Mouse (Mus musculus) liver, embryonic 12.5 days (tissue): ENCODE data around the gene Amd1. TPM values are rescaled to one million over a fixed set of nuclear protein-coding genes. Genes with fewer than 3 reads are reported as not detected.
A peak's percentile ranks its signal among the peaks of the same experiment; 100 is the strongest.

Experiments used
- ATAC-seq: fragments of 200-750 bp; cut with Nextera tagmentation; 2 replicates; pipeline ENCODE4 v1.8.0; 2017; ENCODE audit warnings: moderate number of reproducible peaks, mild to moderate bottlenecking, moderate library complexity
- H3K27ac ChIP-seq: fragments of 300-500 bp; sonication (generic); 2 replicates; pipeline ENCODE4 v1.5.1; 2016; ENCODE audit warnings: mild to moderate bottlenecking
- H3K27me3 ChIP-seq: fragments of 300-500 bp; sonication (generic); replicated peaks from 2 replicates; pipeline ENCODE4 v1.6.1; 2016; ENCODE audit warnings: mild to moderate bottlenecking, moderate library complexity
- H3K36me3 ChIP-seq: fragments of 300-500 bp; sonication (generic); 2 replicates; pipeline ENCODE4 v1.6.1; 2016; ENCODE audit warnings: mild to moderate bottlenecking, moderate library complexity
- H3K4me1 ChIP-seq: fragments of 300-500 bp; sonication (generic); 2 replicates; pipeline ENCODE4 v1.6.1; 2016
- H3K4me2 ChIP-seq: fragments of 300-500 bp; sonication (generic); 2 replicates; pipeline ENCODE4 v1.6.1; 2016; ENCODE audit warnings: mild to moderate bottlenecking, moderate library complexity
- H3K4me3 ChIP-seq: fragments of 300-500 bp; sonication (generic); 2 replicates; pipeline ENCODE4 v1.5.1; 2016; ENCODE audit warnings: mild to moderate bottlenecking, moderate library complexity
- H3K9ac ChIP-seq: fragments of 300-500 bp; sonication (generic); 2 replicates; pipeline ENCODE4 v1.6.1; 2016; ENCODE audit warnings: mild to moderate bottlenecking, moderate library complexity
- H3K9me3 ChIP-seq: fragments of 300-500 bp; sonication (generic); replicated peaks from 2 replicates; pipeline ENCODE4 v1.6.1; 2016; ENCODE audit warnings: mild to moderate bottlenecking, moderate library complexity
- WGBS: fragments of 180-500 bp; shearing (Covaris S2); methylation state at CpG from one replicate; pipeline ENCODE4 v1.1.7; 2016; ENCODE audit not compliant: insufficient replicate concordance; 5-methylcytosine and 5-hydroxymethylcytosine counted together
- polyA plus RNA-seq: library from polyadenylated mRNA; unstranded; fragments of >200 nt; fragmentation: Nextera tagmentation; extraction: Ambion mirVana; gene quantifications from 2 replicates; pipeline ENCODE4 v1.2.1, GENCODE M21; 2016

Amd1 gene
- polyA plus RNA-seq, 1 experiment from 2014 or later = 90.3 TPM

GRCm38 (mm10) chr10:40262200-40262599 is 39.8 kb downstream of the Amd1 start:
- no peak for ATAC-seq
- H3K4me3 ChIP-seq = no peak overlapping the region
- 80% methylated on average over 6 of the region's 6 CpGs for WGBS
- 0 out of 2 replicates have a peak, but pooled peaks cover 3% of the 10 kb centered on the region for H3K9me3 ChIP-seq
- H3K27me3 ChIP-seq = no peaks in the 10 kb centered on the region
- H3K4me1 ChIP-seq = peaks cover 21% of the 10 kb centered on the region
- no peak overlapping the region for H3K4me2 ChIP-seq
- H3K36me3 ChIP-seq = no peaks in the 10 kb centered on the region
- no peak overlapping the region for H3K9ac ChIP-seq
- H3K27ac ChIP-seq = no peak overlapping the region

- Histone ChIP-seq H3K27ac (no peak overlapping the region), H3K4me1 (peaks cover 31% of the 10 kb centered on the region), H3K4me2 (no peak overlapping the region), H3K9ac (no peak overlapping the region), H3K9me3 (0 out of 2 replicates have a peak, but pooled peaks cover 3% of the 10 kb centered on the region), H3K36me3 (0 out of 2 replicates have a peak, but pooled peaks cover 5% of the 10 kb centered on the region), H3K27me3 (no peaks in the 10 kb centered on the region), H3K4me3 (no peak overlapping the region)
- ATAC-seq = no peak
- 45% methylated on average over 5 of the region's 5 CpGs for WGBS
Measured at GRCm38 (mm10) chr10:40260305-40260704, 41.7 kb downstream of the Amd1 start.

GRCm38 (mm10) chr10:40259542-40259941 is 42.4 kb downstream of the Amd1 start:
- peak overlapping the region; percentile 94 for H3K27ac ChIP-seq
- 0 out of 2 replicates have a peak overlapping the region, but pooled peaks have one; percentile 86 for H3K4me3 ChIP-seq
- no peak overlapping the region for H3K9ac ChIP-seq

GRCm38 (mm10) chr10:40258976-40259375 is 43.0 kb downstream of the Amd1 start:
- Histone ChIP-seq H3K4me2 (peak overlapping the region; percentile 88), H3K36me3 (peaks cover 13% of the 10 kb centered on the region), H3K9ac (peak overlapping the region; percentile 85), H3K4me3 (peak overlapping the region; percentile 86; the same call in 1 of the 2 replicates), H3K9me3 (no peaks in the 10 kb centered on the region), H3K27ac (peak overlapping the region; percentile 94), H3K4me1 (peaks cover 31% of the 10 kb centered on the region), H3K27me3 (no peaks in the 10 kb centered on the region)
- no peak for ATAC-seq
- WGBS = under 1% methylated on average over 5 of the region's 5 CpGs

More at GRCm38 (mm10) chr10:40259542-40259941, 42.4 kb downstream of the Amd1 start:
- 9% methylated on average over 8 of the region's 8 CpGs for WGBS
- no peak for ATAC-seq
- H3K27me3 ChIP-seq = no peaks in the 10 kb centered on the region
- no peaks in the 10 kb centered on the region for H3K9me3 ChIP-seq
- H3K36me3 ChIP-seq = peaks cover 9% of the 10 kb centered on the region; the same call in 1 of the 2 replicates
- H3K4me1 ChIP-seq = peaks cover 31% of the 10 kb centered on the region
- H3K4me2 ChIP-seq = peak overlapping the region; percentile 88

- WGBS = under 1% methylated on average over 12 of the region's 12 CpGs
- Histone ChIP-seq H3K4me1 (peaks cover 31% of the 10 kb centered on the region), H3K27ac (peak overlapping the region; percentile 94), H3K9ac (peak overlapping the region; percentile 85), H3K9me3 (no peaks in the 10 kb centered on the region), H3K4me2 (peak overlapping the region; percentile 88), H3K27me3 (no peaks in the 10 kb centered on the region), H3K4me3 (peak overlapping the region; percentile 86), H3K36me3 (peaks cover 18% of the 10 kb centered on the region)
- peak; percentile 88 for ATAC-seq
Measured at GRCm38 (mm10) chr10:40258401-40258966, 43.5 kb downstream of the Amd1 start.

- Histone ChIP-seq H3K4me1 (peaks cover 31% of the 10 kb centered on the region), H3K9ac (peak within 1 kb of the TSS; percentile 85), H3K27me3 (no peaks in the 10 kb centered on the region), H3K9me3 (no peaks in the 10 kb centered on the region), H3K27ac (peak within 1 kb of the TSS; percentile 94), H3K4me3 (peak within 1 kb of the TSS; percentile 86), H3K4me2 (peak within 1 kb of the TSS; percentile 88), H3K36me3 (peaks cover 26% of the 10 kb centered on the region)
- ATAC-seq = peak; percentile 53
- under 1% methylated on average over 43 of the region's 43 CpGs for WGBS
Measured at GRCm38 (mm10) chr10:40257414-40258255, 44.4 kb downstream of the Amd1 start, which contains the start of gene Gtf3c6. TSS of gene Gtf3c6 (minus strand) at chr10:40258108.

GRCm38 (mm10) chr10:40256716-40257115 is 45.3 kb downstream of the Amd1 start:
- Histone ChIP-seq H3K9me3 (no peaks in the 10 kb centered on the region), H3K9ac (peak overlapping the region; percentile 85), H3K27ac (peak overlapping the region; percentile 94), H3K27me3 (no peaks in the 10 kb centered on the region), H3K36me3 (peaks cover 35% of the 10 kb centered on the region), H3K4me1 (peaks cover 31% of the 10 kb centered on the region), H3K4me3 (peak overlapping the region; percentile 86), H3K4me2 (peak overlapping the region; percentile 88)
- WGBS = 3% methylated on average over 5 of the region's 5 CpGs
- peak; percentile 64 for ATAC-seq

GRCm38 (mm10) chr10:40250969-40251368 is 51.0 kb downstream of the Amd1 start:
- 23% methylated on average over 6 of the region's 6 CpGs for WGBS
- Histone ChIP-seq H3K27ac (no peak overlapping the region), H3K9ac (no peak overlapping the region), H3K27me3 (no peaks in the 10 kb centered on the region), H3K4me1 (peaks cover 20% of the 10 kb centered on the region), H3K4me3 (no peak overlapping the region), H3K36me3 (peaks cover 76% of the 10 kb centered on the region), H3K4me2 (no peak overlapping the region), H3K9me3 (no peaks in the 10 kb centered on the region)
- ATAC-seq = no peak

GRCm38 (mm10) chr10:40249625-40250024 is 52.4 kb downstream of the Amd1 start:
- H3K9ac ChIP-seq = no peak overlapping the region
- no peak overlapping the region for H3K4me3 ChIP-seq
- H3K9me3 ChIP-seq = no peaks in the 10 kb centered on the region
- H3K27ac ChIP-seq = no peak overlapping the region
- no peaks in the 10 kb centered on the region for H3K27me3 ChIP-seq
- 84% methylated on average over 9 of the region's 9 CpGs for WGBS
- H3K36me3 ChIP-seq = peaks cover 72% of the 10 kb centered on the region
- H3K4me2 ChIP-seq = no peak overlapping the region
- peaks cover 30% of the 10 kb centered on the region for H3K4me1 ChIP-seq
- ATAC-seq = no peak

- Histone ChIP-seq H3K36me3 (peaks cover 74% of the 10 kb centered on the region), H3K4me3 (peak overlapping the region; percentile 87), H3K4me1 (peaks cover 35% of the 10 kb centered on the region), H3K27ac (peak overlapping the region; percentile 81), H3K9me3 (no peaks in the 10 kb centered on the region), H3K9ac (peak overlapping the region; percentile 80), H3K27me3 (no peaks in the 10 kb centered on the region), H3K4me2 (peak overlapping the region; percentile 80)
- 30% methylated on average over 11 of the region's 11 CpGs for WGBS
- 0 out of 2 replicates have a peak, but pooled peaks have one; percentile 10 for ATAC-seq
Measured at GRCm38 (mm10) chr10:40247166-40247716, 54.7 kb downstream of the Amd1 start.

- under 1% methylated on average over 54 of the region's 54 CpGs for WGBS
- peak within 1 kb of the TSS; percentile 80 for H3K4me2 ChIP-seq
- ATAC-seq = peak; percentile 88
- H3K27me3 ChIP-seq = no peaks in the 10 kb centered on the region
- H3K4me3 ChIP-seq = peak within 1 kb of the TSS; percentile 87
- H3K9ac ChIP-seq = peak within 1 kb of the TSS; percentile 80
- no peaks in the 10 kb centered on the region for H3K9me3 ChIP-seq
- peak within 1 kb of the TSS; percentile 81 for H3K27ac ChIP-seq
- peaks cover 74% of the 10 kb centered on the region for H3K36me3 ChIP-seq
- H3K4me1 ChIP-seq = peaks cover 34% of the 10 kb centered on the region
Measured at GRCm38 (mm10) chr10:40246374-40247165, 55.4 kb downstream of the Amd1 start, which contains the start of gene Rpf2. TSS of gene Rpf2 (minus strand) at chr10:40247036.
